Mouse (Mus musculus) c-Kit-positive CD71-positive TER-119-positive erythroid progenitor cells, embryonic 14.5 days (primary cell): Measurements from ENCODE around the gene Mgst3.
A peak's percentile ranks its signal among the peaks of the same experiment; 100 is the strongest.

Experiments
- DNase-seq: peaks from one replicate; pipeline ENCODE4 v3.0.0-alpha.2; 2013; ENCODE audit warnings: low spot score

Gene Mgst3

DNA sequence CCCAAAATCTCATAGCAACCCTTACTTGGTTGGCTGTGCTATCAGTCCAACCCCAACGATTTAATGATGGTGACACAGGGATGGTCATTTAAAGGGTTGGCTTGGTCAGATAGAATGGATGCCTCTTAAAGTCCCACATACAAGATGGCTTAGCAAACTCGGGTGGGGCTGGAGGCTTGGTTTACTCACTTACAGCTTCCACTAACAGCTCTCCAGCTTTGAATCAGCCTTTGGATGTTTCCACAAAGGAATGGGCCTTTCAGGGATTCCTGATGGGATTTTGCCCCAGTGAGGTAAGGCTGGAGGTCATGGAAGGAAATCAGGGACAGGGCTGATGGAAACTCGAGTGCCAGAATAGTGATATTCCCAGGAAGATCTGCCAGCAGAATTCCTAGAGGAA, 5.8 kb downstream of the Mgst3 start:
- DNase-seq: no peak

DNA sequence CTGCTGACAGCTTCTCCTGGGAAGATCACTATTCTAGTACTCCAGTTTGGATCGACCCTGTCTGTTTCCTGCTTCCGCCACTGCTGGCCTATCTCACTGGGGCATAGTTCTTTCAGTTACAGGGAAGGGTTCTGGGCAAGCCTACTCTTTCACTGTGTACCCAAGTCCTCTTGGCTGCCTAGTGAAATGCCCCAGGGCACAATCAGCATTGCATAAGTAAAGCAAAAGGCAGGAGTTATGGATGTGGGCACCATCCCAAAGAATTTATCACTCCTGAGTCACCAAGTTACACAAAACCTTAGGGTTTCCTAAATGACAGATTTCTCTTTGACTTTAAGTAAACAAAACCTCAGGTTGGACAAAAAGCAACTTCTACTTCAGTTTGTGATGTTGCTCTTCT, 6.3 kb downstream of the Mgst3 start:
- DNase-seq: no peak

DNA sequence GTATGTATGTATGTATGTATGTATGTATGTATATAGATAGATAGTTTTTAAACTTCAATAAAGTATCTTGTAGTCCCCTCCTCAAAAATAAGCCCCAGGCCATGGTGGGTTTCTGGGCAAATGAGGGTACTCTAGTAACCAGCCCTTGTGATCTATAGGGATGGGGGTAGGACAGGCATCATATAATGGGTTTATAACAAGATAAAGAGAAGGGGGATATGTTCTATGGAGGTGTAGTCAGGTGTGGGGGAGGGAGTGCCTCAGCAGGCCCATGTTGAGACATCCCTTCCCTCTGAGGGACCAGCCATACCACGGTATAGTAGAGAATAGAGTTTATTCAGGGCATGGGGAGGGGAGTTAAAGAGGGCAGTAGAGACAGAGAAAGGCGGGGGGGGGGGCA, 7.2 kb downstream of the Mgst3 start:
- no peak for DNase-seq

DNA sequence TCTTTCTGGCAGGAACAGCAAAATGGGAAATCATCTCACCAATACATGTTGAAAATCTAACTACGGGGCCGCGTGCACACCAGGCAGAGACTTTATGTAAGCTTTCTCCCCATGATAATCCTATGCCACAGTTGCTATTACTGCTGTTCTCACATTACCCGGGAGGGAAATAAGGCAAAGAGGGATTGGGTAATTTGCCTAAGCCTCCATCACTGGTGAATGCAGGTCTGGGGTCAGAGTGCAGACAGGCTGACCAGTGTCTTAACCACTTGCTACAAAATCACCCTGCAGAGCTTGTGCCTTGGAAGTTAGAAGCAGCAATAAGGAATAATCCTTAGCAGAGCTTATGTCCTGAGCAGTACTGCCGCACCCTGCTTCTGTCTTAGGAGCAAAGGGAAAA, 8.0 kb downstream of the Mgst3 start:
- DNase-seq: no peak

DNA sequence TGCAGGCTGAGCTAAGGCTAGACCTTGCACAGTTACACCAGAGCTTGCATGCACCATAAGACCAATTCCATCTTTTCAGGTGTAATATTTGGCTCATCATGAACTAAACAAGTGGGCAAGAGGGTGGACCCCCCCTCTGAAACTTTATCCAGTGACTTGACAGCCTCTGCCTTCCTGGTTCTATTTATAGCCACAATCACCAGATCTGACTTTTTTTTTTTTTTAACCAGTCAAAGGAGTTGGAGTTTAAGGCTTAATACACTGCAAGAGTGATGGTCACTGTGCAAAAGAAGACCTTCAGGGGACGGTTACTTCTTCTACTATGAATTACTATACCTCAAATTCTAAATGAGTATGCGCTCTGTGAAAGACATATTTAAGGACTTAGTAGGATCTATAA, 8.4 kb downstream of the Mgst3 start:
- no peak for DNase-seq

DNA sequence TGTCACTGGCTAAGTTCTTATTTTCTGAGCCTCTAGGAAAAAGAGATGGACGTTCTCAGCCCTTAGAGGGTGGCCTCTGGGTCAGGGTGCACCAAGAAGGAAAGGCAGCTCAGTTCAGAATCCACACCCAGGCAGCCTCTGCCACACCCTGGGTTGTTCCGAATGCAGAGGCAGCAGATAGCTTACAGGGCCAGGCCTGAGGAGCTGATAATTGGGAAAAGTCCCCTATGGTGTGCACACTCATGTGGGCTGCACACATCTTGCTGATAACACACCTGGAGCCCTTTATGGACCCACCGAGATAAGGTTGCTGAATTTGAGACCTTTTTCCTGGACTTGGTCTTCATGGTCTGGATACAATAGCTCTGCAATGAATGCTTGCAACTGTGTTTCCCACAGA, 9.5 kb downstream of the Mgst3 start:
- peak; percentile 91 for DNase-seq

DNA sequence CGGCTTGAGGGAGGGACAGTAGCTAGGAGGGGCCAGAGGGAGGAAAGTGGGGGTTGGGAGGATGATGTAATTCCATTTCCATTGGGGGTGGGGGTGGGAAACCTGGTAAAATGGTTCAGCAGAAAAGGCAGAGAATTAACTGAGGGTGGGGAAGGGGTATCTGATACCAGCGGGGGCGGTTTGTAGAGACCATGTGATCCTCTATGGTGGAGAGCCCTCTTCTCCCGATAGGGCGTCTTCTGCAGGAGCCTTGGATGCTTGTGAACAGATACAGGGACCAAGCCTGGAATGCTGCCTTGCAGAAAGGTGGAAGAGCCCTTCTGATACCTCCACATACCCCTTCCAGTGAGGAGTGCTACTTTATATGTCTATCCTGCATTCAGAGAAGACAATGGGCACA, 10.5 kb downstream of the Mgst3 start:
- DNase-seq: no peak

DNA sequence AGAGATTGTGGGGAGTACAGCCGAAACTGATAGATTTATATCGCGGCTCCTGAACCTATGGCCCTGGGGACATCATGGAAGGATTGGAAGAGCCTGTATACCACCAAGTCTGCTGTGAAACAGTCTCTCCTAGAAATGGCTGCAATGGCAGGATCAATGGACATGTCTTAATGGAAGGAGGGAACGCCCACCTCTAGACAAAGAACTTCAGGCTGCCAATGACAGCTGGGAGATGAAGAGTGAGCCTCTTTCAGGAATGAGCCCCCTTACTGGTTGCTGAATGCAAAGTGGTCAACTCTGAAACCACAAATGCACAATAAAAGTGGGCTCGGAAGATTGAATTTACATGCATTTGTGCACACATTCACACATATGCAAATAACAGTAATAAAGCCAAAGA, 10.9 kb downstream of the Mgst3 start:
- no peak for DNase-seq

DNA sequence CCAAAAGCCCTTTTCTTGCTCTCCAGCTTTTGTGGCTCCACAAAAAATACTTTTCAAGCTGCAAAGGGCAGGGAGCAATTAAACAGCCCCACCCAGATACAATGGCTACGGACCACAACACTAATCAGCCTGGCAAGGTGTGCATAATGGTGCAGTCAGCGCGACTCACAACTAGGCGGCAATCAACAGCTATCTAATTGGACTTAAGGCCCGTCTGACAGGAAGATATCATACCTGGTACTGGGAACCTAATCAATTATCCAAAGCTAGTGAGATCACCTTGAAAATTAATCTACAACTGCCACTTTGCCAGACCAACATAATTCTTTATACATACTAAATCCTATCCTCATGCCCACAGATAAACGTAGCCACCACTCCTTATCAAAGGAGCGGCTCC, 11.3 kb downstream of the Mgst3 start:
- DNase-seq: no peak

DNA sequence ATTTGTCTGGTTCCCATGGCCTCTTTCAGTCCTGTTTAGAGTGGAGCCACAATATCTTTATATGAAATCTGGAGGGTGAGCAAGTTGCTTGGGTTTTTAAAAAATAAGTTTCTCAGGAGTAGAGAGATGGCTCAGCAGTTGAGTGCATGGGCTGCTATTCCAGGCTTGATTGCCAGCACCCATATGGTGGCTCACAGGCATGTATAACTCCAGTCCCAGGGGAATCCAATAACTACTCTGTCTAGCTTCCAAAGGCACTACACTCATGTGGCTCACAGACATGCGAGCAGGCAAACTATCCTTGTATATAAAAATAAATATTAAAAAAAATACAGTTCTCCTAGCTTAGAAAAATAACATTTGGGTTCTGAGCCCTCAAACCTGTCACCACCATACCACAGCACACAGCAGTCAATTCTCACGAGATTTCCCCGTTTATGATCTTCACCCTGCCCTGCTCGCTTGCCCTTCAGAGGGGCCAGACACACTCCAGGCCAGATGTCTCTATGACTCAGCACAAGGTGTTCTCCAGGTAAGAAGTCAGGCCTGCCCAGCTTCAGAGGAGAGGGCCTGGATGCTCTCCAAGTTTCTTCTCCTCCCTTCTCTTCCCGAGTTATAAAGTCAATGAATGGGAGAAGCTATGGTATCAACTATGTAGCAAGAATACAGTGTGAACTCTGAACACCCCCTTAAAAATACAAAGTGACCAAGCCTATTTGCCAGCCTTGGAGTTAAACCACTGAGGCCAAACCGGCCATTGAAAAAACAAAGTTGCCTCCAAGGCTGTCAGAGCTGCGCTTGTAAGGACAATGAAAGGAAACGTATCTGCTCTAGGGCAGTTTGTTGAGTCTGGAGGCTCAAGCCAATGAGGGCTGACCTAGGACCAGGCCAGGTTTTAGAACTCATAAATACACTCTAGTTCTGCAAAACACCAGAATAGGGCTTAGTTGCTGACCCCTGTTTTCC, 12.3 kb downstream of the Mgst3 start:
- no peak for DNase-seq

DNA sequence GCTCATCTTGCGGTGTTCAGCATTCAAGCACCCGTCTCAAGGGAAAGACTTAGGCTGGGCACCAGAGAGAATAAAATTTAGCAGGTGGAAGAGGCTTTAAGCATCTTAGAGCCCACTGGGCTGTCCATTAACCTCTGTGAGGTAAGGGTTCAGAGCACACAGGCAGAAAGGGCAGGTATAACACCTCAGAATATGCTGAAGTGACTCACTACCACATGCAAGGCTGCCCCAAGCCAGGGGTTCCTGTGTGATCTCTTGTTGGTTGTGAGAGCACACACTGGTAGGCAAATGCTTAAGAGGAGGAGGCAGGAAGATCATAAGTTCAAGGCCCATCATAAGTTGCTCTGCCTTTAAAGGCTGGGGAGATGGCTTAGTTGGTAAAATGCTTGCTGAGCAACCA, 13.4 kb downstream of the Mgst3 start:
- no peak for DNase-seq

DNA sequence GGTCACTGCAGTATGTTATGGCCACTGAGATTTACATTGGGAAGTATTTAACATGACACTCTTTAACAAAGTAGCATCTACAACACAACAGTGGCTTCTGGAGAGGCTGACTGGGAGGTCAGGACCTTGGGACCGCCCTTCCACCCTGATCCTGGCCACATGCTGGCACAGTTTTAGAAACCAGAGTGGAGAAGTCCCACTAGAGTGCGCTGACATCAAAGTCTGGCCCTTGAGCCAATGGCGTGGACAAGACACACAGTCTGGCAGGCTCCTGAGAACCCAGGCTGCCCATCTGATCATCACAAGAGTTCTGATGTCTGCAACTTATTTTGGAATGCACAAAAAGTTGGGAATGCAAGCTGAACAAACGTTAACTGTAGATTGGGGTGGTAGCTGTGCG, 13.9 kb downstream of the Mgst3 start:
- DNase-seq: no peak

DNA sequence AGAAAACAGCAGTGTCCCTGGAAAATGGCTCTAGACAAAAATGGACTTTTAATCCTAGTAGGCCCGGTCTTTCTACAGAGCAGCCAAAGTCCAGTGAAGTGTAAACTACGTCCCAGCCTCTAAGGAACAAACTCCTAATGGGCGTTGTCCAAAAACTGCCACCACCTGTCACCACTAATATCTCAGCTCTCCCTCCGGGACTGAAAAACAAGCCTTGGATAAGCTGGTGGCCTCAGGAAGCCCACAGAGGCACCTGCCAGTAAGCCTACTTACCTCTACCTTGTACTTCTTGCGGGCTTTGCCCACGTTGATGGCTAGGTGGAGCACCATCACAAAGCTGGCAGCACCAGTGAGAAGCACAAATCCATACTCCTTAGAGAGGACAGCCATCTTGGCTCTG, 15.6 kb downstream of the Mgst3 start:
- DNase-seq: no peak

DNA sequence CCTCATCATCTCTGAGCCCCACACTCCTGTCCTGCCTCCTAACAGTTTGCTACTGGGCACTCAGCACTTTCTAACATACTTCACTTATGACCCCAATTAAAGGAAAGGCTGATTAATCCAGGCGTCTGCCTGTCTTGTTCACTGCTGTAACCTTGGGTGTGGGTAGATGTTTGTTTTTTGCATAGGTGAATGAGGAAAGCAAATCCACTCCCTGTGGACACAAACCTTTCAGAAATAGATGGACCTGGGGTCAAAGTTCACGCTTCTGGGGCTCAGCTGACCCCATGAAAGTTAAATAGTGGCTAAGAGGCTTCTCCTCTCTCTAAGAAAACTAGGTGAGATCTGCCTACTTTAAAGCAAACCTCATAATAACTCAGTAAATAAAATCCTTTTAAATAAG, 18.7 kb downstream of the Mgst3 start:
- no peak for DNase-seq

DNA sequence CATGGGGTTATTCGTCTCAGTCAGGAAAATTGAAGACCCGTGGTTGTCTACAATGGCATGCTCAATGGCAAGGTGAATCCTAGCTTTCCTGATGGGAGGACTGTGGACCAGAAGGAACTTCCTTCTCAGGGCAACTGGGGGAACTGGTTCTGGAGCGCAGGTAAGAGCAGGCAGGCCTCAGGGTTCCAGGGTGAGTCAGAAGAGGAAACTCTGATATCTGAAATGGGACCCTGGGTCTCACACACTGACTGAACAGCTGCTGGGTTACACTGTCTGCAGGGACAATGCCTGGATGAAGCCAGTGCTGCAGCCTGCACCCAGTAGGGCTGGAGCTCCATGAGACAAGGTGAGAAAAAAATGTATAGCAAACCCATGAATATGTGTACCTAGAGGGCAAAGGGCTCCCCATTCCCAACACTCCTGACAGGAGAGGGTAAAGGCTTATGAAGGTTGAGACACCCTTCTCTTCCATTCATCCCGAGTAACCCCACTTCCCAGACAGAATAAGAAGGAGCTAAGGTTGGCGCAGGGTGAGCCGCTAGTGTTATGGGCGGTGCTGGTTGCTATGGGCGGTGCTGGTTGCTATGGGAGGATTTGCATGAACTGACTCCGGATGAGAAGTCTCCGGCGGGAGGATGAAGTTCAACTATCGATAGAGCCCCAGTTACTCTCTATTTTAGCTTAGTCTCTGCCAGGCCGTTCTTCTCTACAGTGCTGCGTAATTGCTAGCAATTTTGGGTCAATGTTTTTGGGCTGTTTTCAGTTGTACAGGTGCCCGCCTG, 19.4 kb downstream of the Mgst3 start:
- DNase-seq: peak; percentile 82

DNA sequence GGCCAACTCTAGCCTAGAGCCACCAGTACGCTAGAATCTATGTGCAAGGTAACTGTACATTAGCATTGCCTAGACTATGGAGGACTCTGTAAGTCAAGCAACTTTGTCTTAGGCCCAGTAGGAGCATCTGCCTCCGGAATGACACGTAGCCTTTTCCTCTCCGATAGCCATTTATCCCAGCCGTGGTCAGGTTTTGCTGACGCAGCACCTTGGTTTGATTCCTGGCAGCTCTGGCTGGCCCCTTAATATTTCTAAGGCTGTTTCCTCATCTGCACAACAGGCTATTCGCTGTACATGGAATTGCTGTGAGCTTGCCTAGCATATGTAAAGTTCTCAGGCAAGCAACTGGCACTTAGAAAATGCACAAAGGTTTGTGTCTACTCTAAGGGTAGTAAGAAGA, 20.9 kb downstream of the Mgst3 start:
- DNase-seq: no peak

DNA sequence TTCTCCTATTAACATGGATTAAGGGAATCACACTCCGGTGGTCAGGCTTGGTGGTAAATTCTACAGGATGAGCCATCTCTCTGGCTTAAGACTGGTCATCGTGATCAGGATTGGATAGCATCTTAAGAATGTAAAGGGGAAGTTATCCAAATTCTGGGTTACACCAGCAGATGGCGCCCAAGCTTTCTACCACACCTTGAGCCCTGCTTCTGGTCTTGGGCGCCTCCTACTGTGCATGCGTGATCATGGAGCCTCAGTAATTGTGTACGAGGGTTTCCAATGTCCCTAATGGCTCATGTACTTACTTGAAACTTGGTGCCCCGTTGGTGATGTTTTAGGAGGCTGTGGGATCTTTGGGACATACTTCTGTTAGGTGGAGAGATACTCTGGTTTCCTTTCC, 23.7 kb downstream of the Mgst3 start:
- peak; percentile 97 for DNase-seq

DNA sequence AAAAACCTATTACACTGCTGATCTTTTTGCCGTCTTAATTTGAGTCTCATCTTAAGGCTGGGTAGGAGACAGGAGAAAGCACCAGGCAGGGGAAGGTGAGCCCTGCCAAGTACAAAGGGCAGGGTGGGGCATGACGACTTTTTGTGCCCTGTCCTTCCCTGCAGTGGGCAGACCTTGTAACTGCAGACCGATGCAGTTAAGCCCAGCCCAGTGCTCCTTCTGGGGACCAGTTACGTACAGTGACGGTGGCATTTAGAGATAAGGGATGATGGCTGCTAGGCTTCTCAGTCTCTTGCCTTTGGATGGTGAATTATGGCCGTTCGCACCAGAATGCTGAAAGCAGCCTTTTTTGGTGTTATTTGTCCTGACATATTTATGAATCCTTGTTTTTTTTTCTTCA, 25.1 kb downstream of the Mgst3 start:
- peak; percentile 78 for DNase-seq

DNA sequence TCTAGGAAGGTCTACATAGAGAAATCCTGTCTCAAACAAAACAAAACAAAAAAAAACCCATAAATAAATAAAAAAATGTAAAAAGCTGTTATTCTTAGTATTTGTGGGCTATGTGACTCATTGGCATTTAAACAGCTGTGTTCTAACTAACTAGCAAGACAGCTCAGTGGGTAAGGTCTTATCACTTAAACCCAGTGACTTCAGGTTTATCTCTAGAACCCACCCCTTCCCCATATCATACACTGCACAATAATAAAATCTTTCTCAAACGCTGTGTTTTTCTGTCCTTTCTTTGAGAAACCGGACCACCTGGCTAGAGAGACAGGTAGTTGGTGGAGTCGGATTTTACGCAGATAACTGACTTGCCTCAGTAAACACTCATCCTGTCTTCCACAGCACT, 25.6 kb downstream of the Mgst3 start:
- no peak for DNase-seq

DNA sequence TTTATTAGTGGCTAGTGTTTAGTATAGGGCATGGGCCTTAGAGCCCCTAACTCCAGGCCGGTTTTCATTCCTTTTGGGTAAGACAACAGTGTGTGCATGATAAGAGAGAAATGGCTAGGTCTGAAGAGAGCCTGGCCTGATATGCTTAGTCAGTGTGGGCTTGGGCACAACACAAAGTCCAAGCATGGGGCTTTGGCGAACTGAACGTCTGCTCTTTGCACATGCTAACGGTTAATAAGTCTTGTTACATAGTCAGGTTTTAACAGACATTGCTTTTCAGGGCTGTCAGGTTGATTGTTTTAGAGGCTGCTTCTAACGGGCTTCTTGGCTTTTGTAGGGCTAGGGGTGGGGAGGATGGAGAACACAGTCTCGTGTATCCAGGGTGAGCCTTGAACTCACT, 27.0 kb downstream of the Mgst3 start:
- DNase-seq: no peak

DNA sequence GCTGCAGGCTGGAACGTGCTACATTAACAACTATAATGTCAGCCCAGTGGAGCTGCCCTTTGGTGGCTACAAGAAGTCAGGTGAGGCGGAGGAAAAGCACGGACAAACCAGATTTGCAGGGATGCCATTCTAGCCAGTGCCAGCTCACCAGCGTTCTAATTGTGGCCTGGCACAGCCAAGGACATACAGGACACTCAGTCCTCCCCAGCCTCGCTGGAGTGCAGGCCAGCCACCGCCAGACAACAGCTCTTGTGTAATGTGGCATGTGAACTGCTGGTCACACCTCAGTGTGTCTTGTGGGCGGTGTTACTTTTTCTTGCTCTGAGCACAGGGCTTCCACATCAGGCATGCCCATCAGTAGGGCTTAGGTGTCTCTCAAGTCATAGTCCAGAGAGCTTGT, 27.8 kb downstream of the Mgst3 start:
- DNase-seq: no peak

DNA sequence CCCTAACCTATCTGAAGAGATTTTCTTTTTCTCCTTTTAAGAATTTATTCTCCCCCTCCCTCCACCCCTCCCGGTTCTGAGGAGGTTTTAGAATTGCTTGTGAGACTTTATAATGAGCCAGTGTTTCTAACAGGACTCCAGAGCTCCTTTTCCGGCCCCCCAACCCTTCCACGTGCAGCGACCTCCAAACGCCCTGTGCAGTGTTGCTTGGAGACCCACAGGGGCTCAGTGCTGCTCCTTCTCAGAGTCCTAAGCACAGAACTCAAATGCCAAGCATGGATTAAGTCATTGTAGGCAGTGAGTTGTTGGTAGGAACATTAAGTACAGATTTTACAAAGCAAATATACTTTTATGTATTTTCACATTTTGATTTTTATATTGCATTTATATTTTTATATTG, 30.3 kb downstream of the Mgst3 start:
- no peak for DNase-seq

DNA sequence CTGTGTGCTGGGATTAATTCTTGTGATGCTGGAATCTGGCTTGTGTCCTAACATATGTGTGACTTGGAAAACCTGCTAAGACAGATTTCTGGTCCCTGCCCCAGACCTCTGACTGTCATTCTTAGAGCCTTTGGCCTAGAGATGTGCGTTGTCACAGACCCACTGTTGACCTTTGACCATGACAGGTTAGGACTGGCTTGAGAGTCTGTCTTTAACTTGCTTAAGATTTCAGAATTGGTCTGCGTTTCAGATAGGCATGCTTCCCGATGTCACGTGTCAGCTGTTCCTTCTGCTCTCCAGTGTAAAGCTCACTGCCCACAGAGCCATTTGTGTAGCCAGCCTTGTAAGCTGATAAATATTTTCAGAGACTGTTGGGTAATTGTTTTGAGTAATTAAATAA, 30.8 kb downstream of the Mgst3 start:
- DNase-seq: no peak
